Mouse (Mus musculus) left cerebral cortex, adult 8-10 months (tissue): Measurements from ENCODE around the gene Rpl23. TPM values are rescaled to one million over a fixed set of nuclear protein-coding genes. Genes with fewer than 3 reads are reported as not detected.
"Not testable (repeated sequence)": the region's sequence is repeated elsewhere in the genome, so short reads cannot be mapped to it uniquely, and the experiment has no call there.

Experiments used
- DNase-seq, 2 experiments: peaks; one replicate each; pipeline ENCODE4 v3.0.0; 2022; ENCODE audit warnings: low spot score in 2 of 2
- total RNA-seq, 4 experiments: library from RNA; stranded (reverse); gene quantifications; 2 replicates each; pipeline ENCODE4 v1.2.4; 2022

The Rpl23 gene
- total RNA-seq, 4 experiments from 2014 or later = 331 to 461 (median 392) TPM

- DNase-seq = peak in 1 of 2 experiments; percentile 62
Observed at GRCm38 (mm10) chr11:97799994-97800690, 17.9 kb upstream of the Rpl23 start.

GRCm38 (mm10) chr11:97799146-97799993 lies 17.1 kb upstream of the Rpl23 start:
- peak; percentile 75 to 82 for DNase-seq

- DNase-seq = peak; percentile 84 to 98
Observed at GRCm38 (mm10) chr11:97798782-97799145, 16.5 kb upstream of the Rpl23 start, which contains the start of gene Lasp1. TSS of gene Lasp1 (plus strand) at chr11:97799000.

- DNase-seq = no peak
Observed at GRCm38 (mm10) chr11:97798083-97798435, 15.8 kb upstream of the Rpl23 start.

- DNase-seq = no peak
Observed at GRCm38 (mm10) chr11:97797369-97798082, 15.3 kb upstream of the Rpl23 start.

GRCm38 (mm10) chr11:97796910-97797309 lies 14.7 kb upstream of the Rpl23 start:
- peak in 1 of 2 experiments; percentile 82 for DNase-seq

- DNase-seq = no peak
Observed at GRCm38 (mm10) chr11:97793165-97793564, 10.9 kb upstream of the Rpl23 start.

GRCm38 (mm10) chr11:97790778-97791438 lies 8.7 kb upstream of the Rpl23 start:
- not testable (repeated sequence) for DNase-seq

GRCm38 (mm10) chr11:97789727-97790126 lies 7.5 kb upstream of the Rpl23 start:
- DNase-seq = no peak

- DNase-seq = no peak
Observed at GRCm38 (mm10) chr11:97787961-97788360, 5.7 kb upstream of the Rpl23 start.

GRCm38 (mm10) chr11:97782564-97782895 lies 293 bp upstream of the Rpl23 start:
- DNase-seq = no peak

- no peak for DNase-seq
Observed at GRCm38 (mm10) chr11:97781478-97781831, 782 bp downstream of the Rpl23 start.

- DNase-seq = no peak
Observed at GRCm38 (mm10) chr11:97779968-97780701, 2.1 kb downstream of the Rpl23 start.

- DNase-seq = no peak
Observed at GRCm38 (mm10) chr11:97778918-97779317, 3.3 kb downstream of the Rpl23 start.

GRCm38 (mm10) chr11:97777129-97777529 lies 5.1 kb downstream of the Rpl23 start:
- DNase-seq = no peak

GRCm38 (mm10) chr11:97776497-97777128 lies 5.6 kb downstream of the Rpl23 start:
- DNase-seq = no peak

- no peak for DNase-seq
Observed at GRCm38 (mm10) chr11:97775808-97776496, 6.3 kb downstream of the Rpl23 start, which contains the start of gene 1700001P01Rik. TSS of gene 1700001P01Rik (minus strand) at chr11:97775918.

- DNase-seq = no peak
Observed at GRCm38 (mm10) chr11:97775186-97775585, 7.1 kb downstream of the Rpl23 start.

GRCm38 (mm10) chr11:97771410-97771809 lies 10.8 kb downstream of the Rpl23 start:
- DNase-seq = no peak

GRCm38 (mm10) chr11:97769704-97770103 lies 12.5 kb downstream of the Rpl23 start:
- DNase-seq = no peak
